Mouse (Mus musculus) monocyte, adult 59 days (primary cell): Measurements from ENCODE around the gene Fbxw4. TPM values are rescaled to one million over a fixed set of nuclear protein-coding genes. Genes with fewer than 3 reads are reported as not detected.

ENCODE experiments used
- total RNA-seq, 2 experiments: library from RNA; stranded (reverse); gene quantifications; one replicate each; pipeline ENCODE4 v1.2.4; 2023

Fbxw4 gene
- total RNA-seq, result 10 to 100 TPM; 50.7 to 60.6 TPM

GRCm38 (mm10) chr19:45659738-45660502 is at the start of gene Fbxw4:
Gene Fbxw4, minus strand, starts transcription at chr19:45660312.

GRCm38 (mm10) chr19:45560153-45560890 is 99.8 kb downstream of the Fbxw4 start, which contains the start of the genes Poll and Gm17018:
Gene Poll, minus strand, starts transcription at chr19:45560531.
Gene Gm17018, plus strand, starts transcription at chr19:45560615.

Other genes with a start within 250 kb of the Fbxw4 start
- 1 to 10 TPM; 7.8 to 9.2 TPM for gene Poll, start 99.8 kb downstream of the Fbxw4 start, total RNA-seq
- gene Gm17018, start 99.7 kb downstream of the Fbxw4 start, total RNA-seq, result 10 to 100 TPM; 10.5 to 13.9 TPM
- gene Fgf8, start 82.6 kb upstream of the Fbxw4 start, total RNA-seq, result not detected
- gene Npm3, start 89.3 kb upstream of the Fbxw4 start, total RNA-seq, result 10 to 100 TPM; 20.9 to 28.1 TPM
- gene Mgea5, start 123.5 kb upstream of the Fbxw4 start, total RNA-seq, result 100 to 1,000 TPM; 149 to 164 TPM
- gene Kcnip2, start 155.7 kb upstream of the Fbxw4 start, total RNA-seq, result 1 to 10 TPM in 1 of 2 experiments, under 1 TPM in 1; 0.58 to 1.4 TPM